Mouse (Mus musculus): ENCODE measurements at regions not wholly inside any gene's neighbourhood (a gene's known extent, or its start where the extent isn't known, plus 50 kb on each side); places are given as distances from the start of the nearest gene placed in this dataset.

GRCm38 (mm10) chr11:71636785-71637184 is 112.9 kb upstream of the Wscd1 start:
- ATAC-seq (ENCODE audit: extremely low read depth, insufficient number of reproducible peaks, low FRiP score, poor library complexity, severe bottlenecking) (no peak), DNase-seq (ENCODE audit: low spot score) (no peak)
- no peaks in the 10 kb centered on the region for H3K36me3 ChIP-seq (replicated peaks)
- H3K4me3 ChIP-seq (ENCODE audit: low read depth, low read length) = no peak overlapping the region
- peaks cover 30% of the 10 kb centered on the region for H3K9me3 ChIP-seq (replicated peaks)
- H3K27me3 ChIP-seq (ENCODE audit: insufficient read depth, low read length) = no peaks in the 10 kb centered on the region
- TF ChIP-seq POLR2AphosphoS5 (IDR thresholded peaks at IDR 0.05; ENCODE audit: insufficient replicate concordance, low read depth, low read length) (no peak), GATA1 (IDR thresholded peaks at IDR 0.05; ENCODE audit: borderline replicate concordance, low read length) (no peak), CTCF (IDR thresholded peaks at IDR 0.05; ENCODE audit: low read depth, low read length) (no peak), TAL1 (conservative IDR thresholded peaks at IDR 0.05; ENCODE audit: low read depth, low read length) (no peak), GATA2 (IDR thresholded peaks at IDR 0.05; ENCODE audit: borderline replicate concordance, low read depth, low read length) (no peak)
- no peaks in the 10 kb centered on the region for H3K4me1 ChIP-seq (ENCODE audit: insufficient read depth, low read depth, low read length)

GRCm38 (mm10) chr11:71642886-71643285 is 106.8 kb upstream of the Wscd1 start:
- DNase-seq (ENCODE audit: low spot score) (no peak), ATAC-seq (ENCODE audit: extremely low read depth, insufficient number of reproducible peaks, low FRiP score, poor library complexity, severe bottlenecking) (no peak)
- no peaks in the 10 kb centered on the region for H3K4me1 ChIP-seq (ENCODE audit: insufficient read depth, low read depth, low read length)
- no peak for TF ChIP-seq GATA1 (IDR thresholded peaks at IDR 0.05; ENCODE audit: borderline replicate concordance, low read length)
- no peaks in the 10 kb centered on the region for H3K27me3 ChIP-seq (ENCODE audit: insufficient read depth, low read length)
- H3K4me3 ChIP-seq (ENCODE audit: low read depth, low read length) = no peak overlapping the region
- peaks cover 28% of the 10 kb centered on the region for H3K9me3 ChIP-seq (replicated peaks)
- H3K36me3 ChIP-seq (replicated peaks) = no peaks in the 10 kb centered on the region

- Histone ChIP-seq H3K4me1 (ENCODE audit: insufficient read depth, low read depth, low read length) (no peaks in the 10 kb centered on the region), H3K4me3 (ENCODE audit: low read depth, low read length) (no peak overlapping the region), H3K9me3 (replicated peaks) (peaks cover 31% of the 10 kb centered on the region), H3K36me3 (replicated peaks) (no peaks in the 10 kb centered on the region), H3K27me3 (ENCODE audit: insufficient read depth, low read length) (no peaks in the 10 kb centered on the region)
- ATAC-seq (ENCODE audit: extremely low read depth, insufficient number of reproducible peaks, low FRiP score, poor library complexity, severe bottlenecking) (no peak), DNase-seq (ENCODE audit: low spot score) (no peak)
- TF ChIP-seq CTCF (IDR thresholded peaks at IDR 0.05; ENCODE audit: low read depth, low read length) (no peak), TAL1 (conservative IDR thresholded peaks at IDR 0.05; ENCODE audit: low read depth, low read length) (no peak), POLR2AphosphoS5 (IDR thresholded peaks at IDR 0.05; ENCODE audit: insufficient replicate concordance, low read depth, low read length) (no peak), GATA2 (IDR thresholded peaks at IDR 0.05; ENCODE audit: borderline replicate concordance, low read depth, low read length) (no peak), GATA1 (IDR thresholded peaks at IDR 0.05; ENCODE audit: borderline replicate concordance, low read length) (no peak)
These were observed 97.9 kb upstream of the Wscd1 start for GRCm38 (mm10) chr11:71651756-71652380.

GRCm38 (mm10) chr11:71652381-71652775 is 97.3 kb upstream of the Wscd1 start:
- H3K4me1 ChIP-seq (ENCODE audit: insufficient read depth, low read depth, low read length) = no peaks in the 10 kb centered on the region
- no peak overlapping the region for H3K4me3 ChIP-seq (ENCODE audit: low read depth, low read length)
- TF ChIP-seq CTCF (IDR thresholded peaks at IDR 0.05; ENCODE audit: low read depth, low read length) (no peak), POLR2AphosphoS5 (IDR thresholded peaks at IDR 0.05; ENCODE audit: insufficient replicate concordance, low read depth, low read length) (no peak), TAL1 (conservative IDR thresholded peaks at IDR 0.05; ENCODE audit: low read depth, low read length) (no peak), GATA2 (IDR thresholded peaks at IDR 0.05; ENCODE audit: borderline replicate concordance, low read depth, low read length) (no peak), GATA1 (IDR thresholded peaks at IDR 0.05; ENCODE audit: borderline replicate concordance, low read length) (no peak)
- H3K36me3 ChIP-seq (replicated peaks) = no peaks in the 10 kb centered on the region
- DNase-seq (ENCODE audit: low spot score) (no peak), ATAC-seq (ENCODE audit: extremely low read depth, insufficient number of reproducible peaks, low FRiP score, poor library complexity, severe bottlenecking) (no peak)
- H3K9me3 ChIP-seq (replicated peaks) = peaks cover 31% of the 10 kb centered on the region
- H3K27me3 ChIP-seq (ENCODE audit: insufficient read depth, low read length) = no peaks in the 10 kb centered on the region

- ATAC-seq (ENCODE audit: extremely low read depth, insufficient number of reproducible peaks, low FRiP score, poor library complexity, severe bottlenecking) = no peak
- Histone ChIP-seq H3K36me3 (replicated peaks) (no peaks in the 10 kb centered on the region), H3K9me3 (replicated peaks) (peaks cover 10% of the 10 kb centered on the region), H3K4me3 (ENCODE audit: low read depth, low read length) (no peak overlapping the region), H3K27me3 (ENCODE audit: insufficient read depth, low read length) (no peaks in the 10 kb centered on the region), H3K4me1 (ENCODE audit: insufficient read depth, low read depth, low read length) (no peaks in the 10 kb centered on the region)
- no peak for DNase-seq (ENCODE audit: low spot score)
- TF ChIP-seq CTCF (IDR thresholded peaks at IDR 0.05; ENCODE audit: low read depth, low read length) = no peak
These were observed 91.4 kb upstream of the Wscd1 start for GRCm38 (mm10) chr11:71658346-71658745.

GRCm38 (mm10) chr11:71670111-71671050 is 79.3 kb upstream of the Wscd1 start:
- TF ChIP-seq GATA2 (IDR thresholded peaks at IDR 0.05; ENCODE audit: borderline replicate concordance, low read depth, low read length) (no peak), GATA1 (IDR thresholded peaks at IDR 0.05; ENCODE audit: borderline replicate concordance, low read length) (no peak), POLR2AphosphoS5 (IDR thresholded peaks at IDR 0.05; ENCODE audit: insufficient replicate concordance, low read depth, low read length) (no peak), CTCF (IDR thresholded peaks at IDR 0.05; ENCODE audit: low read depth, low read length) (no peak), TAL1 (conservative IDR thresholded peaks at IDR 0.05; ENCODE audit: low read depth, low read length) (no peak)
- H3K4me1 ChIP-seq (ENCODE audit: insufficient read depth, low read depth, low read length) = no peaks in the 10 kb centered on the region

More at GRCm38 (mm10) chr11:71670111-71671050, 79.3 kb upstream of the Wscd1 start:
- H3K4me3 ChIP-seq (ENCODE audit: low read depth, low read length) = no peak overlapping the region
- H3K9me3 ChIP-seq (replicated peaks) = peaks cover 60% of the 10 kb centered on the region
- no peaks in the 10 kb centered on the region for H3K36me3 ChIP-seq (replicated peaks)
- no peak for ATAC-seq (ENCODE audit: extremely low read depth, insufficient number of reproducible peaks, low FRiP score, poor library complexity, severe bottlenecking)
- no peak for DNase-seq (ENCODE audit: low spot score)
- H3K27me3 ChIP-seq (ENCODE audit: insufficient read depth, low read length) = no peaks in the 10 kb centered on the region
